Mouse (Mus musculus): ENCODE data around the gene 9430038I01Rik.

9430038I01Rik gene

DNA sequence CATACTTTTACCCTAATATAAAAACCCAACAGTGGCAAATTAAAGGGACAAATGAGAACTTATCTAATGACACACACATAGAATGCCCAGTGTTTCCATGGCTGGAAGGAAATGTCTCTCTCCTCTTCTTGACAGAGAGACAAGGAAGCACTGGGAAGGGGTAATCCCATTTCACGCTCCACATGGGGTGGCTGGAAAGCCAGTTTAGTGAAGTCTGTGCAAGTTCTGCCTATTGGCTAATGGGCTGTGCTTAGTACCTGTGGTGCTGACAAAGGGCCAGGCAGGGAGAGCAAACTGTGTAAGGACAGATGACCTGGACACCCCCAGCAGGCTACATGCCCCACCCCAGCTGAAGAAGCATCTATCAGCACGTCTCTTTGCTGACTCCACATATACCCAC lies 40.4 kb downstream of the 9430038I01Rik start:
- in situ Hi-C loops (cut with MboI, MseI): no loop called here

DNA sequence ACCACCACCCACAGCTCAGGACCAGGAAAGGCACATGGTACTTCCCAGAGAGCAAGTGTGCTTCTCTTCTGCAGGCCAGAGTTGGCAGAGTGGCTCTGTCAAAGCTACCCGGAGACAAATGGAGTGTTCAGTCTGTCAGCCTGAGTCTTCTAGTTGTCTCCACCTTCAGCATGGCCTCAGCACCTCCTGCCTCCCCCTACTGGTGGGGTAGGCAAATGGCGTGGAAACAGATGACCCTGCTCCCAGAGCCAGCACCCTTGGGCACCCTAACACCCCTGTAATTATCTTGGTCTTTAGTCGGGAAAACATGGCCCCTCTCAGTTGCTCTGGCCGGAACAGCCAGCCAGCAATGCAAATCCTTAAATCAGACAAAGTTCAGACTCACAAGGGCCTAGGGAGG lies 43.8 kb downstream of the 9430038I01Rik start:
- in situ Hi-C loops (cut with MboI, MseI): no loop called here

DNA sequence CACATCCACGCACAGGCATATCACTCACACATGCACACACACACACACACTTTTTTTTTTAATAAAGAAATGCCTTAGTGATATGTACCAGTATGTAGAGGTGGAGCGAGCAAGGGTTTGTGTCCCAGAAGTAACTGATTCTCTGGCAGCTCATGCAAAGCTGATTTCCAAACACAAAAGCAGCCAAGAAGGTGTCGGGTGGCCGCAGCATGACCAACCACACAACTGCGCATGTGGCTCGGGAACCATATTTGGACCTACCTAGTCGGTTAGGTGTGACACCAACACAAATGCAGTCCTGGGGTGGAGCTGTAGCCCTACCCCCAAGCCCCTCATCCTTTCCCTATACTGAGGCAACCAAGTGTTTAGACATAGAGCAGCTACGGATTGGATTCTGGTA lies 45.5 kb downstream of the 9430038I01Rik start:
- in situ Hi-C loops (cut with MboI, MseI): no loop called here

DNA sequence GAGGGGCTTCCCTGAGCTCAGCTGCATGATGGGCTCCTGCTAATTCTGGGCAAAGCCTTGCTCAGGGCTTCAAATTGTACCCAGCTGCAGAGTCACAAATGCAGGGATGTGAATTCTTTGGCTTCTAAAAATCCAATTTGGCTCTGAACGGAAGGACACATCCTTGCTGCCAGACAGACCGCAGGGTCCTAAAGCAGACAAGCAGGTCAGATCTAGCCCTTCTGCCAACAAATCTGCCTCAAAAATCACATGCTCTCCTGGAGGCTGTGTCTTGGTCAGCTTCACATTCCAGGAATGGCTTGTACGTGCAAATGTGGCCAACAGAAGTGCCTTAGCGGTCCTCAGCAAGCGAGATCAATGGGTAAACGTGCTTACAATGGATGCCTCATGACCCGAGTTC lies 46.0 kb downstream of the 9430038I01Rik start:
- in situ Hi-C loops (cut with MboI, MseI): no loop called here

DNA sequence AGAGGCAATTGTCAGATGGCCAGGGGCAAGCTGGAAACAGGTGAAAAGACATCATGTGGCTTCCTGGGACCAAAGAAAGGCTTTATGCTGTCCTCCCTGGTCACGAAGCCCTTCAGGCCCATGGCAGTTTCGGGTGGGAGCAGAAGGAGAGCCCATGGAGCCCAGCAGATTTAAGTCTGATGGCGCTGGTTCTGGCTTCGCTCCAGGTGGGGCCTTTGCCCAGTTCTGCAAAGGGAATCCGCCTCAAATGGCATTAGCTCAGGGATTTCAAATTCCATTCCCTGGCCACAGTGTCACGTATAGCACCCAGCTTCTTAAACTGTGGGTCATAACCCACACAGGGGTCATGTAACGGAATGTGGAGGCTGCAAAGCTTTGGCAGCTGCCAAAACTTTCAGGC lies 63.7 kb downstream of the 9430038I01Rik start:
- in situ Hi-C loops (cut with MboI, MseI): no loop called here

DNA sequence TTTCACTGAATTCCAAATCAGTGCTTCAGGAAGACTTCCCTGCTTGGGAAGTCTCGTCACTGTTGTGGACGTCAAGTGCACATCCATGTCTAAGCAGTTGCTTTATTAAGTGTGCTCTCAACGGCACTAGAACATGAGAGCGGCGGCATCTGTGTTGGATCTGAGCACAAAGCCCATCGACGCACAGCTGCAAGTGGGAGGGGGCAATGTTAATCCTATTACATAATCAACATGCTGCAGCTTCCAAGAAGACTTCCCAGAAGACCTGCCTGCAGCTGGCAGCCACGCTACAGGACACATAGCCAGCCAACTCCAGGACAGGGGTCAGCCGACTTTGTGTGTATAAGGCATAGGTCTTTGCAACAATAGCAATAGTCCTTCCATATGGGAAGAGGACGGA lies 64.5 kb downstream of the 9430038I01Rik start:
- in situ Hi-C loops (cut with MboI, MseI): no loop called here

DNA sequence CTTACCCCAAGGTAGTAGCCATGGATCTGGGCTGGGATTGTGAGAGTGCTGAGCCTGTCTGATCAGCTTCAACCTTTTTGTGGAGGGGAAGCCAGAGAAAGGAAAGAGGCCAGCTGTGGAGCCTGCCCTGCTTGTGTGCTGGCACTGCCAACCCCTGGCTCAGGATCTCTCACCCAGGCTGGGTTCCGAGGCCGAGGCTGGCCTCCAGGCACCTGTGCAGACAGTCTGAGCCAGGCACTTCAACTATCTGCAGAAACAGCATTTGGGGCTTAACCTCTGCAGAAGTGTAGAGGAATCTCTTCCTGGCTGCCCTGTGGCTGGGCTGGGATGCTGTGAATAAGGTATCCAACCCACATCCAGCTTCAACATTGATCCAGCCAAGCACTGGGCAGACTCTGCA lies 76.6 kb downstream of the 9430038I01Rik start:
- in situ Hi-C loops (cut with MboI, MseI): loop anchor here (10.0 kb wide), 1 partner anchor 1819 kb away; no protein-coding TSS in a partner anchor
